Mouse (Mus musculus) heart, postnatal 0 days (tissue): Measurements from ENCODE around the gene Rhbdd3. TPM values are rescaled to one million over a fixed set of nuclear protein-coding genes. Genes with fewer than 3 reads are reported as not detected.

ENCODE experiments used
- ATAC-seq: fragments of 200-750 bp; cut with Nextera tagmentation; 2 replicates; pipeline ENCODE4 v1.8.0; 2017; ENCODE audit warnings: low read depth, moderate number of reproducible peaks, moderate library complexity; ENCODE audit not compliant: insufficient read depth
- DNase-seq: peaks from one replicate; pipeline ENCODE4 v3.0.0-alpha.2; 2016; ENCODE audit warnings: low spot score
- H3K27ac ChIP-seq: fragments of 300-500 bp; sonication (generic); 2 replicates; pipeline ENCODE4 v1.5.1; 2014; ENCODE audit warnings: low read depth, mild to moderate bottlenecking
- H3K27me3 ChIP-seq: fragments of 300-500 bp; sonication (generic); 2 replicates; pipeline ENCODE4 v1.6.1; 2014; ENCODE audit warnings: low read length, mixed read lengths; ENCODE audit not compliant: control insufficient read depth, insufficient read depth
- H3K36me3 ChIP-seq: fragments of 300-500 bp; sonication (generic); replicated peaks from 2 replicates; pipeline ENCODE4 v1.6.1; 2014; ENCODE audit warnings: low read length, mixed read lengths; ENCODE audit not compliant: control insufficient read depth, insufficient read depth
- H3K4me1 ChIP-seq: fragments of 300-500 bp; sonication (generic); 2 replicates; pipeline ENCODE4 v1.6.1; 2014; ENCODE audit warnings: antibody characterized with exemption; ENCODE audit not compliant: control insufficient read depth, insufficient read depth
- H3K4me2 ChIP-seq: fragments of 300-500 bp; sonication (generic); 2 replicates; pipeline ENCODE4 v1.6.1; 2014; ENCODE audit warnings: low read depth, mild to moderate bottlenecking, low read length, moderate library complexity
- H3K4me3 ChIP-seq: fragments of 300-500 bp; sonication (generic); 2 replicates; pipeline ENCODE4 v1.5.1; 2014; ENCODE audit warnings: low read depth, low read length
- H3K9ac ChIP-seq: fragments of 300-500 bp; sonication (generic); replicated peaks from 2 replicates; pipeline ENCODE4 v1.6.1; 2014; ENCODE audit warnings: low read depth, low read length, mixed read lengths
- H3K9me3 ChIP-seq: fragments of 300-500 bp; sonication (generic); replicated peaks from 2 replicates; pipeline ENCODE4 v1.6.1; 2016; ENCODE audit warnings: low read length; ENCODE audit not compliant: control insufficient read depth
- CTCF ChIP-seq: IDR thresholded peaks from 2 replicates; pipeline ENCODE4 v1.5.1; 2016; ENCODE audit warnings: antibody characterized with exemption, control low read depth, low read depth
- EP300 ChIP-seq: IDR thresholded peaks from 2 replicates; pipeline ENCODE4 v1.6.1; 2016; ENCODE audit warnings: antibody characterized with exemption, low read depth
- WGBS: fragments of 180-500 bp; shearing (Covaris S2); extraction: QIAGEN DNeasy Blood & Tissue Kit; methylation state at CpG from one replicate; pipeline ENCODE4 v1.1.7; 2014; 5-methylcytosine and 5-hydroxymethylcytosine counted together
- polyA plus RNA-seq: library from polyadenylated mRNA; unstranded; fragments of >200 nt; fragmentation: Nextera tagmentation; extraction: Ambion mirVana; gene quantifications from 2 replicates; pipeline ENCODE4 v1.2.1, GENCODE M21; 2015
- total RNA-seq: library from RNA; depleted of rRNA; stranded (reverse); fragments of >200 nt; gene quantifications from 2 replicates; pipeline ENCODE4 v1.2.3, GENCODE M21; 2014; ENCODE audit warnings: low replicate concordance

Rhbdd3 gene
- total and polyA plus RNA-seq, 2 experiments from 2014 or later: 28.5 to 50.4 TPM

- H3K4me3 ChIP-seq: no peak overlapping the region
- peaks cover 37% of the 10 kb centered on the region for H3K4me1 ChIP-seq
- WGBS: 58% methylated on average over 13 of the region's 13 CpGs
- ATAC-seq: no peak
- H3K27ac ChIP-seq: no peak overlapping the region
- peaks cover 5% of the 10 kb centered on the region; the same call in 1 of the 2 replicates for H3K36me3 ChIP-seq
- TF ChIP-seq EP300 (no peak), CTCF (no peak)
- no peak overlapping the region for H3K9ac ChIP-seq
- H3K27me3 ChIP-seq: peaks cover 32% of the 10 kb centered on the region
- H3K9me3 ChIP-seq: no peaks in the 10 kb centered on the region
- no peak overlapping the region for H3K4me2 ChIP-seq
- no peak for DNase-seq
Observed at GRCm38 (mm10) chr11:5062860-5063505, 35.7 kb upstream of the Rhbdd3 start.

- Histone ChIP-seq H3K9ac (peak overlapping the region; percentile 53; the same call in 1 of the 2 replicates), H3K27ac (no peak overlapping the region), H3K4me2 (peak overlapping the region; percentile 99), H3K27me3 (peaks cover 26% of the 10 kb centered on the region), H3K36me3 (peaks cover 12% of the 10 kb centered on the region), H3K4me3 (peak overlapping the region; percentile 52), H3K9me3 (no peaks in the 10 kb centered on the region), H3K4me1 (peaks cover 37% of the 10 kb centered on the region)
- no peak for ATAC-seq
- DNase-seq: no peak
- no peak for TF ChIP-seq CTCF
- no peak for TF ChIP-seq EP300
- WGBS: 68% methylated on average over 31 of the region's 31 CpGs
Observed at GRCm38 (mm10) chr11:5063561-5064281, 35.0 kb upstream of the Rhbdd3 start.

- DNase-seq (no peak), ATAC-seq (no peak)
- Histone ChIP-seq H3K9ac (peak overlapping the region; percentile 53), H3K36me3 (peaks cover 19% of the 10 kb centered on the region), H3K27me3 (peaks cover 19% of the 10 kb centered on the region), H3K4me2 (peak overlapping the region; percentile 99), H3K9me3 (no peaks in the 10 kb centered on the region), H3K4me3 (peak overlapping the region; percentile 52), H3K4me1 (peaks cover 35% of the 10 kb centered on the region), H3K27ac (peak overlapping the region; percentile 50)
- 16% methylated on average over 38 of the region's 38 CpGs for WGBS
- TF ChIP-seq CTCF (no peak), EP300 (no peak)
Observed at GRCm38 (mm10) chr11:5064282-5065055, 34.3 kb upstream of the Rhbdd3 start.

GRCm38 (mm10) chr11:5065056-5065821, 33.5 kb upstream of the Rhbdd3 start, which contains the start of gene Gas2l1:
TSS of gene Gas2l1 (minus strand) at chr11:5065327.
- Histone ChIP-seq H3K9me3 (no peaks in the 10 kb centered on the region), H3K27ac (peak within 1 kb of the TSS; percentile 50), H3K4me3 (peak within 1 kb of the TSS; percentile 52), H3K4me1 (peaks cover 32% of the 10 kb centered on the region), H3K36me3 (peaks cover 24% of the 10 kb centered on the region), H3K9ac (peak within 1 kb of the TSS; percentile 53), H3K27me3 (peaks cover 11% of the 10 kb centered on the region), H3K4me2 (peak within 1 kb of the TSS; percentile 99)
- ATAC-seq (peak; percentile 83), DNase-seq (peak; percentile 82)
- no peak; the same call in 1 of the 2 replicates for TF ChIP-seq EP300
- TF ChIP-seq CTCF: peak; percentile 62
- WGBS: 0% methylated on average over 46 of the region's 50 CpGs

- DNase-seq (no peak), ATAC-seq (no peak)
- no peak for TF ChIP-seq CTCF
- TF ChIP-seq EP300: no peak
- H3K27ac ChIP-seq: no peak overlapping the region
- H3K27me3 ChIP-seq: no peaks in the 10 kb centered on the region
- H3K9me3 ChIP-seq: no peaks in the 10 kb centered on the region
- H3K36me3 ChIP-seq: peaks cover 43% of the 10 kb centered on the region
- H3K4me1 ChIP-seq: peaks cover 21% of the 10 kb centered on the region
- no peak overlapping the region for H3K9ac ChIP-seq
- H3K4me2 ChIP-seq: no peak overlapping the region
- no peak overlapping the region for H3K4me3 ChIP-seq
Observed at GRCm38 (mm10) chr11:5067063-5067462, 31.7 kb upstream of the Rhbdd3 start.
